In the genomic region with DNA sequence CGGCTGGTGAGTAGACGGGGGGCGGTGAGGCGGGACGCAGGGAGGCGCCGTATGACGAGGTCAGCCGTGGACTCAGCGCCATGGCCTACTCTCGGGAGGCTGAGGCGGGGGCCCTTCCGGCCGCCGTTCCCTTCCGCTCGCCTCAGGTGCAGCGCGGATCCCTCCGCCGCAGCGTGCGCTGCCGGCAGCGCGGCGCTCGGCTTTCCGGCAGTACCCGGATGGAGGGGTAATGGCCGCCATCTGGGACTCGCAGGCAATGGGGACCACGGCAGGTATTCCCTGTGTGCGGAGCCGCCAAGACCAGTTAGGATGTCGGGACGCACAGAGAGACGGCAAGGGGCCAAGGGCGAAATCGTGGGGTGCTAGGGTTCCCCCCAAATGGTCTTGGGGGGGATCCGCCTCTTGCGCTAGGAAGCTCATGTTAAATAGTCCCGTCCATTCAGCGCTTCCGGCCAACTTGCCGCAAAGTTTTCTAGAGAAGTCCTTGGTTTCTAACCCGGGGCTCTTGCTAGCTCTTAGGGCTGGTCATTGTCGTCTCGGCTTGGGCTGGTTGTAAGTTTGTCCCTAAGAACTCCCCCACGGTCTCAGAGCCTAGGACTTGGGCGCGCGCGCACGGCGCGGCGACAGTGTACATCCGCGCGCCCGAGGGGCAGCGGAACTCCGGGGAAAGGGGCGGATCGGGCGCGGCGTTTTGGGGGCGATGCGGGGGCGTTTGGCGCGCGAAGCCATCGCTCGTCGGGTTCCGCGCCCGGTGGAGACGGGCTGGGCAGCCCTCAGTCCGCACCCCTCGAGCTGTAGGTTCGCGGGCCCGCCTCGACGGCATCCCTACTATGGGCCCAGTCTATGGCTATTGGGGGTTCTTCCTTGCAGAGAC, we compare ENCODE assay signal across 8 mouse cellular contexts. TPM values are rescaled to one million over a fixed set of nuclear protein-coding genes. Genes with fewer than 3 reads are reported as not detected.
DNase-seq lines count a peak whose midpoint lies in the region; ATAC-seq and TF ChIP-seq lines count a peak whose summit lies in the region.

Gene Zfp518a, plus strand, starts transcription at position 187 of the 874 bp plus-strand sequence.

- TF ChIP-seq POLR2A in CH12.LX (IDR thresholded peaks at IDR 0.05; ENCODE audit: low read depth, low read length): peak; percentile 87

- H3K27me3 ChIP-seq in CH12.LX (replicated peaks): no peaks in the 10 kb centered on the region
- peaks cover 27% of the 10 kb centered on the region for H3K27me3 ChIP-seq in forebrain, embryonic 14.5 days (replicated peaks; ENCODE audit: control insufficient read depth, insufficient read depth, low read length)
- peaks cover 23% of the 10 kb centered on the region for H3K27me3 ChIP-seq in neural tube, embryonic 15.5 days (replicated peaks)

- WGBS in forebrain, embryonic 14.5 days: under 1% methylated on average over 89 of the region's 89 CpGs
- WGBS in neural tube, embryonic 15.5 days: under 1% methylated on average over 89 of the region's 89 CpGs

- TF ChIP-seq CTCF in CH12.LX (conservative IDR thresholded peaks at IDR 0.05 in 1 of 2, IDR thresholded peaks at IDR 0.05 in 1 of 2; ENCODE audit: low read depth in 2 of 2, low read length in 2 of 2): no peak

- DNase-seq in CH12.LX (ENCODE audit: extremely low read depth): peak; percentile 86
- peak; percentile 83 for DNase-seq in cerebellum, adult 11 months
- peak; percentile 96 for DNase-seq in forebrain, embryonic 14.5 days (ENCODE audit: low spot score)
- DNase-seq in heart, postnatal 14 days: peak; percentile 89 to 91
- peak; percentile 88 for DNase-seq in layer of hippocampus, adult 11-12 months (ENCODE audit: low spot score)
- peak; percentile 79 to 80 for DNase-seq in lung, adult 18-20 months
- peak; percentile 91 for DNase-seq in testis, postnatal 14 days (ENCODE audit: low spot score)

- peak within 1 kb of the TSS; percentile 90 for H3K9ac ChIP-seq in CH12.LX (ENCODE audit: insufficient read depth, low read depth)
- H3K9ac ChIP-seq in forebrain, embryonic 14.5 days (ENCODE audit: low read length): peak within 1 kb of the TSS; percentile 76
- peak within 1 kb of the TSS; percentile 63 for H3K9ac ChIP-seq in neural tube, embryonic 15.5 days (replicated peaks)

- H3K4me3 ChIP-seq in CH12.LX (replicated peaks in 1 of 3; ENCODE audit: low read depth in 2 of 3, low read length in 2 of 3, poor library complexity in 1 of 3): peak within 1 kb of the TSS; percentile 74 to 91 (median 75)
- peak within 1 kb of the TSS; percentile 80 for H3K4me3 ChIP-seq in forebrain, embryonic 14.5 days (ENCODE audit: low read depth, low read length)
- H3K4me3 ChIP-seq in neural tube, embryonic 15.5 days (replicated peaks): peak within 1 kb of the TSS; percentile 84

- dilution Hi-C loops in CH12.LX (cut with MboI; ENCODE audit: extremely low pct_ligation_motif_present, extremely low pct_unique_long_range_greater_than_20kb, low sequenced_read_pairs): no loop called here

- no peaks in the 10 kb centered on the region for H3K9me3 ChIP-seq in CH12.LX (replicated peaks; ENCODE audit: low read length)
- no peaks in the 10 kb centered on the region; the same call in 1 of the 2 replicates for H3K9me3 ChIP-seq in forebrain, embryonic 14.5 days (replicated peaks; ENCODE audit: control insufficient read depth, low read length)
- no peaks in the 10 kb centered on the region for H3K9me3 ChIP-seq in neural tube, embryonic 15.5 days (replicated peaks)

- peak within 1 kb of the TSS; percentile 67 for H3K27ac ChIP-seq in CH12.LX (ENCODE audit: insufficient read depth, low read depth)
- H3K27ac ChIP-seq in forebrain, embryonic 14.5 days (ENCODE audit: low read depth, low read length): peak within 1 kb of the TSS; percentile 91
- H3K27ac ChIP-seq in neural tube, embryonic 15.5 days (replicated peaks): peak within 1 kb of the TSS; percentile 97

- ATAC-seq in forebrain, embryonic 14.5 days: peak; percentile 93
- ATAC-seq in neural tube, embryonic 15.5 days (ENCODE audit: low FRiP score): peak; percentile 96

- peaks cover 0 to 7% of the 10 kb centered on the region in 2 experiments for H3K36me3 ChIP-seq in CH12.LX (replicated peaks in 1 of 2; ENCODE audit: control insufficient read depth in 1 of 2, insufficient read depth in 1 of 2, low read length in 1 of 2)
- H3K36me3 ChIP-seq in forebrain, embryonic 14.5 days (ENCODE audit: control insufficient read depth, insufficient read depth, low read length): no peaks in the 10 kb centered on the region; the same call in 1 of the 2 replicates
- 0 out of 2 replicates have a peak, but pooled peaks cover 3% of the 10 kb centered on the region for H3K36me3 ChIP-seq in neural tube, embryonic 15.5 days

- H3K4me1 ChIP-seq in CH12.LX (ENCODE audit: control insufficient read depth in 1 of 2, insufficient read depth in 2 of 2): peaks cover 3 to 16% of the 10 kb centered on the region in 2 experiments
- H3K4me1 ChIP-seq in forebrain, embryonic 14.5 days (ENCODE audit: control insufficient read depth, insufficient read depth, low read length): no peaks in the 10 kb centered on the region
- peaks cover 12% of the 10 kb centered on the region; the same call in 1 of the 2 replicates for H3K4me1 ChIP-seq in neural tube, embryonic 15.5 days

- in situ Hi-C loops in CH12.LX (cut with MboI; ENCODE audit: low pct_ligation_motif_present, low pct_unique_long_range_greater_than_20kb, low sequenced_read_pairs): no loop called here

- peaks cover 2% of the 10 kb centered on the region; the same call in 1 of the 2 replicates for H3K79me2 ChIP-seq in CH12.LX (replicated peaks; ENCODE audit: control insufficient read depth, extremely low read depth, insufficient read depth, poor library complexity, severe bottlenecking)

- intact Hi-C loops in heart, postnatal 14 days (cut with DNase I): loop anchor here (1.0 to 2.0 kb wide), 2 partner anchors 21 to 62 kb away; no protein-coding TSS in a partner anchor

- no peak for TF ChIP-seq RAD21 in CH12.LX (IDR thresholded peaks at IDR 0.05; ENCODE audit: low read depth, low read length)

- no peak within 1 kb of the TSS for H3K4me2 ChIP-seq in CH12.LX (ENCODE audit: insufficient read depth, low read depth, poor library complexity, severe bottlenecking)
- H3K4me2 ChIP-seq in forebrain, embryonic 14.5 days (ENCODE audit: low read length): peak within 1 kb of the TSS; percentile 63
- peak within 1 kb of the TSS; percentile 78 for H3K4me2 ChIP-seq in neural tube, embryonic 15.5 days

- no peak for TF ChIP-seq EP300 in CH12.LX (IDR thresholded peaks at IDR 0.05; ENCODE audit: low read length)

TF ChIP-seq in CH12.LX, 34 proteins besides CTCF, POLR2A, EP300 and RAD21 (continues in another document):
- TF ChIP-seq ELF1 (IDR thresholded peaks at IDR 0.05; ENCODE audit: low read depth, low read length) (peak; percentile 84), CHD1 (IDR thresholded peaks at IDR 0.05; ENCODE audit: low read depth, low read length) (no peak), USF2 (conservative IDR thresholded peaks at IDR 0.05; ENCODE audit: low read depth, low read length) (no peak), MXI1 (IDR thresholded peaks at IDR 0.05; ENCODE audit: low read depth, low read length) (peak; percentile 54; the same call in 1 of the 2 replicates), MYC (IDR thresholded peaks at IDR 0.05; ENCODE audit: low read depth, low read length) (peak; percentile 27; the same call in 1 of the 2 replicates), ETS1 (conservative IDR thresholded peaks at IDR 0.05; ENCODE audit: low read depth, low read length) (no peak), SMC3 (IDR thresholded peaks at IDR 0.05; ENCODE audit: low read depth, low read length) (no peak), MAFK (IDR thresholded peaks at IDR 0.05; ENCODE audit: insufficient replicate concordance, low read length) (no peak), PAX5 (IDR thresholded peaks at IDR 0.05; ENCODE audit: low read length) (no peak), HCFC1 (IDR thresholded peaks at IDR 0.05; ENCODE audit: low read depth, low read length) (peak; percentile 81), POLR2AphosphoS2 (IDR thresholded peaks at IDR 0.05; ENCODE audit: low read depth, low read length) (no peak), USF1 (IDR thresholded peaks at IDR 0.05; ENCODE audit: low read depth, low read length) (no peak), RCOR1 (conservative IDR thresholded peaks at IDR 0.05; ENCODE audit: low read depth, low read length) (no peak), KAT2A (IDR thresholded peaks at IDR 0.05; ENCODE audit: insufficient replicate concordance, low read length) (peak; percentile 89; the same call in 1 of the 2 replicates), JUN (IDR thresholded peaks at IDR 0.05; ENCODE audit: insufficient read depth, low read depth, low read length) (no peak), GABPA (IDR thresholded peaks at IDR 0.05; ENCODE audit: insufficient replicate concordance, low read depth, low read length) (no peak; the same call in 1 of the 2 replicates), MAX (IDR thresholded peaks at IDR 0.05; ENCODE audit: low read length) (peak; percentile 60; the same call in 1 of the 2 replicates), MAZ (IDR thresholded peaks at IDR 0.05; ENCODE audit: low read depth, low read length) (peak; percentile 84), IRF4 (IDR thresholded peaks at IDR 0.05; ENCODE audit: low read depth, low read length) (peak; percentile 45; the same call in 1 of the 2 replicates), NRF1 (IDR thresholded peaks at IDR 0.05; ENCODE audit: low read depth, low read length) (peak; percentile 49; the same call in 1 of the 2 replicates), CHD2 (IDR thresholded peaks at IDR 0.05; ENCODE audit: low read length) (no peak), BHLHE40 (IDR thresholded peaks at IDR 0.05; ENCODE audit: low read depth, low read length) (peak; percentile 59), TBP (conservative IDR thresholded peaks at IDR 0.05; ENCODE audit: low read depth, low read length) (peak; percentile 58; the same call in 1 of the 2 replicates), SIN3A (IDR thresholded peaks at IDR 0.05; ENCODE audit: low read length) (no peak), TCF12 (IDR thresholded peaks at IDR 0.05; ENCODE audit: low read depth, low read length) (peak; percentile 88), MEF2A (IDR thresholded peaks at IDR 0.05; ENCODE audit: borderline replicate concordance, low read depth, low read length) (no peak; the same call in 1 of the 2 replicates), ZKSCAN1 (IDR thresholded peaks at IDR 0.05; ENCODE audit: borderline replicate concordance, low read depth, low read length) (no peak; the same call in 1 of the 2 replicates), JUND (conservative IDR thresholded peaks at IDR 0.05; ENCODE audit: low read depth, low read length) (no peak)

RNA-seq across cellular contexts. Expression of gene Zfp518a, which starts in this region (rescaled TPM):
- total RNA-seq in CH12.LX (2012; rRNA removed) (5.4 and 5.9 TPM in 2 replicates), CH12.LX (2014; rRNA removed) (19.7 and 23.4 TPM in 2 replicates)
- polyA plus RNA-seq in CH12.LX (2012; ENCODE audit: insufficient read length, low read depth): 10.0 and 11.6 TPM in 2 replicates
- polyA plus RNA-seq in forebrain, embryonic 14.5 days (2014; fragmentation: Nextera tagmentation; extraction: Ambion mirVana): 9.8 and 11.2 TPM in 2 replicates
- 1 to 10 TPM; 7.2 to 8.6 TPM for total RNA-seq in heart, postnatal 14 days (2021)
- polyA plus RNA-seq in neural tube, embryonic 15.5 days (2015; fragmentation: Nextera tagmentation; extraction: Ambion mirVana): 3.8 and 4.7 TPM in 2 replicates

Comparison
In these comparisons a context has a peak if more than half of its experiments do, and no peak if none do; other contexts are left out.
1. Peak in every context shown above with its lines: DNase-seq, ATAC-seq, H3K4me3 ChIP-seq and H3K27ac ChIP-seq.